Mouse (Mus musculus): ENCODE results near the gene Dock11. TPM values are rescaled to one million over a fixed set of nuclear protein-coding genes. Genes with fewer than 3 reads are reported as not detected.

Dock11 gene
- total RNA-seq, 2 experiments from 2014 or later = 4.9 to 8.3 TPM

DNA sequence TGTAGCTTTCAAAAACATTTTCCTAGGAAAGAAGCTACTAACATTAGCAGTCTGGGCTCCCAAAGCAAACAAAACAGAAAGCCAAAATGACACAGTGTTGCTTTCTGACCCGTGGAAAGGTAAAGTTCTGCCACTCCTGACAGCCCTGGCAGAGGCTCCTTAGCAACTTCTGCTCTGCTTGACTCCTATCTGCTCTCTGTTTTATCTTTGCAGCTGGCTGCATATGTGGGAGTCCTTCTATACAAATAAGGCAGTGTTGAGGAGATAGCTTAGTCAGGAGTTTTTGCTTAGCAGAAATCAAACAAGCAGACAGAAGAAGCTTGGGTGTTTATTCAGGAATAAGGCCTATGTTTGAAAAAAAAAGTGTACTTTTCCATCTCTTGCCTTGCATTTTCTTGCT is 57.8 kb downstream of the Dock11 start:
- DNase-seq (ENCODE audit: low spot score in 2 of 2) = no peak

- no peak for DNase-seq (ENCODE audit: low spot score in 2 of 2)
Observed at GRCm38 (mm10) chrX:35950135-35950534, 61.5 kb downstream of the Dock11 start.

- DNase-seq (ENCODE audit: low spot score in 2 of 2) = no peak
Observed at GRCm38 (mm10) chrX:35951945-35952344, 63.3 kb downstream of the Dock11 start.

DNA sequence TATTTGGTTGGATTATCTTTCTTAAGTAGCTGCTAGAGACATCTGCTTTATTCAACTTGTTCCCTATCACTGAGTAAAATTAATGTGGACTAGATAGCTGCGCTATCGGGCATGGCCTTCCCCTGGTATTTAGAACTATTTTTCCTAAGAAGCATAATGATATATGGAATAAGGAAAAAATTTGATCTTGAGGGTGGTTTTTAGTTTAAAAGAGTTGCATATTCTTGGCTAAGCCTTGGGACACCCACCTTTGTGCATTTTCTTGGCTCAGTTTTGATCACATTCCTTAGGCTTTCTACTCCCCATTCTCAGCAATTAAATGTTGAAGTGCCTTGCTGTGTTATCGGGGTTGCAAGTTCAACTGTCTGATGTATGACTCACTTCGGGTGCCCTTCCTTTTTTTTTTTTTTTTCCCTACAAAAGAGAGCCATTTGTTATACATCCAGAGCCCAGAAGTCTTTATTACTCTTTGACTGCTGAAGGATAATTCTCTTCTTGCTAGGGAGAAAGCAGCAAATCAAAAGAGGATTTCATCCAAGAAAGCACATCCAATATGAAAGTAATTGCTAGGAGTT is 64.0 kb downstream of the Dock11 start:
- DNase-seq (ENCODE audit: low spot score in 2 of 2) = no peak

- DNase-seq (ENCODE audit: low spot score in 2 of 2) = no peak
Observed at GRCm38 (mm10) chrX:35956236-35956635, 67.6 kb downstream of the Dock11 start.

DNA sequence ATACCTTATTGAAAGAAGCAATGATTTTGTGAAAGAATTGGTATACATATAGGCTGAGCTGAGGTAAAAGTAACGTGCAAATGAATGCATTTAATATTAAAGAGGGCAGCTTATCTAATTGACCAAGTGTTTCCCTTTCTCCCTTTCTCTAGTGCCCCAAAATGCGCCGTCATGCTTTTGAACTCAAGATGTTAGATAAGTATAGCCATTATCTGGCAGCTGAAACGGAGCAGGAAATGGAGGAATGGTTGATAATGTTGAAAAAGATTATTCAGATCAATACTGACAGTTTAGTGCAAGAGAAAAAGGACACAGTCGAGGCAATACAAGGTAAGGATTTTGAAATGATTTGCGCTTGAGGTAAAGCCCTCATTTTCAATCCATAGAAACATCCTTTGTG is 74.5 kb downstream of the Dock11 start:
- no peak for DNase-seq (ENCODE audit: low spot score in 2 of 2)

DNA sequence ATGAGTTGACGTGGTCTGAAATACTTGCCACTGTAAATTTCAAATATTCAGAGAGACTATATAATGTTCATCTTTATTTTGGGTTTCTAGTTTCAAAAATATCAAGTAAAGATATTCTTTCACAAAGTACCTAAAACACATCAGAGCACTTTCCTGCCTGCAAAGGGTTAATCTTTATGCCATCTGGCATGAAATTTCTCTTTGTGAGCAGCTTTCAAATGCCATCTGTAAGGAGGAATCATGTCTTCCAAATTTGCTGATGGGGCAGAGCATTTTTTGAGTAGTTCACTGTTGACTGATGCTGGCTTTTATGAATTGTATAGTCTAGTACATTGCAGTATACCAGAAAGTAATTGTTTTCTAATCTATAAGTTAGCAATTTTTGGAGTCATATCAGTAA is 80.6 kb downstream of the Dock11 start:
- DNase-seq (ENCODE audit: low spot score in 2 of 2) = no peak

- no peak for DNase-seq (ENCODE audit: low spot score in 2 of 2)
Observed at GRCm38 (mm10) chrX:35976657-35977056, 88.0 kb downstream of the Dock11 start.

DNA sequence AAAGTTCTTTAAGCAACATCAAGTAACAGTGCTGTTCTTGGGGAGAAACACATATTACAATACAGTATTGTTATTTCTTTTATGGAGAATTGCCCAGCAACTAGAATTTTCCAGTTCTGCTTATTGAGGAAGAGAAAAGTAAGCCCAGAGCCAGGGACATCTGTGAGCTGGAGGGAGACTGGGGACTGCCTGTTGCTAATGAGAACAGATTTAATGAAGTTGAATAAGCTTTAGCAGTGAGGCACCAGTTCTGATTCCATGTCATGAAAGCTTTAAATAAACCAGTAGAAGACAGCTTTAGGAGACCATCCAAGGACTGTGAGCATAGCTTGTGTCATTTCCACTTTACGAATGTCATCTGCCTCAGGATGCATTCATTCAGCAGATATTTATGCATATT is 99.3 kb downstream of the Dock11 start:
- DNase-seq (ENCODE audit: low spot score in 2 of 2) = no peak

DNA sequence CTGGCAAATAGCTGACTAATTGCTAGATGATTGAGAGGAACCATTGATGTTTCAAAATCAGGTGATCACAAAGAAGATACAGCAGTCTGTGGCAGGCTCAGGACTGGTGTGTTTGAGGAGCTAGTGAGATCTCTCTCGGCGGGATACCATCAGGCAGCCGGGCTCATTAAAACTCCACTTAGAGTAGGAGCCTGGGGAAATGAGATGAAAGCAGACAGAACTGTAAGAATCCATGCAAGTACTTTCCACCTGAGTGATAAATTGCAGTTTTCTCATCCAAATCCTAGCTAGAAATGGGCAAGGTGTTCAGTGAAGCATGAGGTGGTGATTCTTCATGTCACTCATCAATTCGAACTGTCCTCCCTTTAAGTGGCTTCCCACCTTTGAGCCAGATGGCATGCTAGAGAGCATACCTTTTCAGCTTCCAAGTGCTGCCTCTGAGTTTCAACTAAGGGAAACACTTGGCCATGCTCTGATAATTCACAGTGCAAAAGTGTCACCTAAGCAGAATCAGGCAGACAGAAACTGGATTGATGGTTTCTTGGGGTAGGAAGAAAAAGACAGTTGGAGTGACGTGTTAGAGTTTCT is 102.0 kb downstream of the Dock11 start:
- no peak for DNase-seq (ENCODE audit: low spot score in 2 of 2)

- no peak for DNase-seq (ENCODE audit: low spot score in 2 of 2)
Observed at GRCm38 (mm10) chrX:35994226-35994625, 105.6 kb downstream of the Dock11 start.

DNA sequence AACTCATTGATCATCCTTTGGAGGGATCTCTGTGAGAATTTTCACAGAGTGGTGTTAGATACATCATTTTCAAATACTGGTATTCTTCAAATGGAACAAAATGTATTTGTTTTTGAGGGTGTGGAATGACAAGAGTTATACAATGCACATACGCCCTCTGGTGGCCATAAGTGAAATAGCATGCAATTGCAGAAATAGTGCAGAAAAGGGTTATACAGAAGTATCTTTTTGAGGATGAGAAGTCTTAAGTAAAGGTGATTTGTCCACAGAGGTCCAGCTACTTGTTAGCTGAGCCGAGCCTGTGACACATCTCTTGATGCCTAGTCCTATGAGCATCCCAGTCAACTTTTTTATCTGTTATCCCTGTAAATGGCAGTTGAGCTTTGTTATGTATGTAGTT is 108.4 kb downstream of the Dock11 start:
- DNase-seq (ENCODE audit: low spot score in 2 of 2) = peak in 1 of 2 experiments; percentile 20

GRCm38 (mm10) chrX:35997793-35998419 is 109.3 kb downstream of the Dock11 start:
- no peak for DNase-seq (ENCODE audit: low spot score in 2 of 2)

GRCm38 (mm10) chrX:36025651-36026050 is 137.0 kb downstream of the Dock11 start:
- DNase-seq (ENCODE audit: low spot score in 2 of 2) = no peak

- DNase-seq (ENCODE audit: low spot score in 2 of 2) = no peak
Observed at GRCm38 (mm10) chrX:36031113-36031512, 142.5 kb downstream of the Dock11 start.

DNA sequence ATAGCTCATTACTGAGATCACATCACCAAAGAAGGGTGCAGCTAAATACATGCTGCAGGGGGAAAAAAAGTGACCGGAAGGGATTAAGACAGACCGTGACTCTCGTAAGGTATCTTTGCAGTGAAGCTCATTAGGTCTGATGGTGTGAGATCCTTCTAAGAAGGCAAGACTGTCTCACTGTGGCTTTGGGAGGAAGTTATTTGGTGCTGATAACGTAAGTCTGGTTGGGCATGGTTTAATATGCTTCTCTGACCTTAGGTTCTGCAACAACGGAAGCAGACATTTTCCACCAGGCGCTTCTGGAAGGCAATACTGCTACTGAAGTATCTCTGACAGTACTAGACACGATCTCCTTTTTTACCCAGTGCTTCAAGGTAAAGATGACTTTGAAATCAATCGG is 145.4 kb downstream of the Dock11 start:
- DNase-seq (ENCODE audit: low spot score in 2 of 2) = no peak

- no peak for DNase-seq (ENCODE audit: low spot score in 2 of 2)
Observed at GRCm38 (mm10) chrX:36045731-36046130, 157.1 kb downstream of the Dock11 start.

DNA sequence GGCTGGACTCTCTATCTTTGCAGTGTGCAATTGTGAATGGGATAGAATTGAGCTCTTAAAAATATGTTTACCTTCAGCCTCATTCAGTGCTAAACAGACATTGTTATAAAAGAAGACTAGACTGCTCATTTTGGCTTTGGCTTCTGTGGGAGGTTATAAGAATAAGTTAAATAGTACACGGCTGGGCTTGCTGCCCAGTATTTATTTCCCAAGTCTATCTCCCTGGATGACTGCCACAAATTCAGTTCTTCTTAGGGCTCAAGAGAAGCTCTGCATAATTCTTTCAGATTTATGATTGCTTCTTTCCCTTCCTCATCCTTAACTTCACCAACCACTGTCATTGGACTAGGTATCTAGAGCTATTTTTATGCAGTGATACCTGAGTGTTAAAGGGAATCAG is 158.8 kb downstream of the Dock11 start:
- no peak for DNase-seq (ENCODE audit: low spot score in 2 of 2)

GRCm38 (mm10) chrX:36050312-36050711 is 161.7 kb downstream of the Dock11 start:
- no peak for DNase-seq (ENCODE audit: low spot score in 2 of 2)

DNA sequence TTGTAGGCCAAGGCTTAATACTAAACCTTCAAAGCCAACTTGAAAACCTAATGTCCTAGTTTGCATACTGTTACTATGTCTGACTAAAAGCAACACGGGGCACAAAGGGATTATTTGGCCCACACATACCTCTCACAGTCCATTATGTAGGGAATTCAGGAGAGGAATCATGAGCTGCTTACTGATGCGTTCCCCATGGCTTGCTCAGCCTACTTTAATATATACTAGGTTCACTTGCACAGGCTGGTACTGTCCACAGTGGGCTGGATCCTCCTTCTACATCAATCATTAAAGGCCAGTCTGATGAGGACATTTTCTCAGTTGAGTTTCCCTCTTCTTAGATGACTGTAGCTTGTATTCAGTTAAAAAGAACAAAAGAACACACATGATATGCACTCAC is 185.4 kb downstream of the Dock11 start:
- no peak for DNase-seq (ENCODE audit: low spot score in 2 of 2)

DNA sequence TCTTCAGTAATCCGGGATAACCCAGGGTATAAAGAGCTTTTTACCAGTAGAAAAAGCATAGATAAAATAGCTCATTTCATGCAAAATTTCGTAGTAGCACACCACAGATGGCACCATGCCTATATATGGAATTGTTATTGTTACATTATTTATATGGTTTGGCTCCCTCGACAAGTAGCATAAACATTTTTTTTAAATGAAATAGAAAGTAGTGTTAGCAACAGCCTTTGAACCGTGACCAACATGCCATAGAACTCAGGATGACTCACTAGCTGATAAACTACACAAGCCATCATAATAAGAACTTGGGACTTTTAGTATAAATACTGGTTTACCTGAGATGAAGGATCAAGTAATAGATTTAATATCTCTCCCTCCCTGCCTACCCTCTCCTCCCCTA is 188.5 kb downstream of the Dock11 start:
- no peak for DNase-seq (ENCODE audit: low spot score in 2 of 2)

GRCm38 (mm10) chrX:36082917-36083316 is 194.3 kb downstream of the Dock11 start:
- no peak for DNase-seq (ENCODE audit: low spot score in 2 of 2)
